Mouse (Mus musculus) right cerebral cortex, postnatal 10 days (tissue): ENCODE data around the gene Aadacl2.

Source experiments
- DNase-seq, 2 experiments: peaks; one replicate each; pipeline ENCODE4 v3.0.0; 2021; ENCODE audit warnings: low spot score in 2 of 2

The Aadacl2 gene

GRCm38 (mm10) chr3:60006443-60006842 is at the start of gene Aadacl2:
Aadacl2 (plus strand) TSS chr3:60006743.
- DNase-seq = no peak

DNA sequence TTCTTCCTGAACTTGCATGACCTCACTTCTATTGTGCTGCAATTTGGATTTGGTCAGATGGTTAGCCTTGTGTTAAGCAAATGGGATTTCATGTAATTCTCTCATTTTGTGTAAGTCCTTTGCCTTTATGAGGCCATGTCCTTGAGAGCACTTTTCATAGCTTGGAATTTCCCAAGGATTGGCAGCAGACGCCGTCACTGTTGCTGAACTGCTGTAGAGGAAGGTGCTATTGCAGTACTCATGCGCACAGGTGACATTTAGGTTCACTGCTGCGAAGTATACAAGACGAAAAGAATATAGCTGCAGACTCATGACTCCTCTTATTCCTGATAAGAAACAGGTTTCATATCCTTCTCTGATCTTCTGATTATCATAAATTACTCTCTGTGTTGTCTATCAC is 35.7 kb upstream of the Aadacl2 start:
- no peak for DNase-seq

- no peak for DNase-seq
These were observed 32.0 kb upstream of the Aadacl2 start for GRCm38 (mm10) chr3:59974591-59974990.

- DNase-seq = no peak
These were observed 2.9 kb upstream of the Aadacl2 start for GRCm38 (mm10) chr3:60003622-60004021.

DNA sequence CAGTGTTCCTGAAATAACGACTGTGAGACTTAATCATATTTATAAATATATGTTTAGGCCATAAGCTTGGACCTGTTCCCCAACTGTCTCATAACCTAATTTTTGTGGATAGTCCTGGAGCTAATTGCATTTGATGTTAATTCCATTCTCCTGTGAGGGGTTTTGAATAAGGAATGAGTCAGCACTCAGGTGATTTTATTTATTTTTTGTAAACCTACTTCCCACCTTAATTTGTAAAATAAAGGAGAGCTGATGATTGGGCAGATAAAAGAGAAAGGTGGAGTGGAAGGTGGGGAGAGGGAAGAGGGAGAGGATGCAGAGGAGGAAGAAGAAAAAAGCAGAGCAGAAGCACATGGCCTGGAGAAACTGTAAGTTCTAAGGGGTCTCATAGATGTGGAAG is 18.9 kb downstream of the Aadacl2 start, which contains the start of gene Aadac:
Gene Aadac, plus strand, starts transcription at position 301 of the 400 bp plus-strand sequence.
- DNase-seq = no peak

- DNase-seq = no peak
These were observed 25.0 kb downstream of the Aadacl2 start for GRCm38 (mm10) chr3:60031511-60031910.

- no peak for DNase-seq
These were observed 39.8 kb downstream of the Aadacl2 start for GRCm38 (mm10) chr3:60046221-60046913.

DNA sequence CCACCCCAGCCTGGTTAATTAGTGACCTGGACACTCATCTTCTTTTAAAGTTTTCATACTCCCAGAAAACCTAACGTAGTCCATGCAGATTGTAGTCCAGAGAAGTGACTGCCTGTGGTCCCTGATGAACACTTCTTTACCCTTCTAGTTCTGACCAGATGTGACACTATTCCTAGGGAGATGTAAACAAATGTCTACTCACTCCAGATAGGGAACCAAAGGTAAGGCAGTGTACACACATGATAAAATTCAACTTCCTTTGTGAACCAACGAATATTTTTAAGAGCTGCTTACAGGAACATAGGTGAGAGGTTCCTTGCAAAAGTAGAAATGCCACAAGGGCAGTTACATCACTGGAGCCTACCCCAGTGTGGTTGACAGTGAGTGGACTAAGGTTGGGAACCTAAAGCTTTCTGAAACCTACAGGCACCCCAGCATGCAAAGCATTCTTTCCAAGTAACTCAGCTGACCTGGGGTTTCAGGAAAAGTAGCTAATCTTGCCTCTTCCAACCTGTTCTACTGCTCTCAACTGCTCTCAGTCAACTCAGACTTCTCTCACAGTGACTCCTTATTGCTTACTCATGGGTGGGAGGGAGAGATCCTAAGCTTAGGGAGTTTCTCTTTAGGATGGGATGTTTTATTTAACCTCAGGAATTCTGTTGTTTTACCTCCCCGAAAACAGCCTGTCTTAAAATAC is 46.8 kb downstream of the Aadacl2 start:
- no peak for DNase-seq

DNA sequence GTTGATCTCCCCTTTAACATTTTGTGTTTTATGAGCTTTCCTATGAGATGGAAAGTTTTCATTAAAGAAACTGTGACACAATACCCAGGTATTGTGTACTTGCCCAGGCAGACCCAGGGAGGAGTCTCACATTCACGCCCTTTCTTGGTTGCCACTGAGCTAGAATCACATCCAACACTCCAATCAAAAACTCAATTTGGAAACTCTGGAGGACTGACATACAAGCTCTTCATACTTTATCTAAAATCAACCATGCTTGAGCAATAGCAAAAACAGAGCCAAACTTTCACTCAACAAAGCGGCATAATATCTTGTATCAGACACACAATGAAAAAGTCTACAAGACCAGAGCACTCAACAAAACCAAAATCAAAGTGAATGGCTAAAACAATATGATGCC is 47.4 kb downstream of the Aadacl2 start:
- DNase-seq = no peak

DNA sequence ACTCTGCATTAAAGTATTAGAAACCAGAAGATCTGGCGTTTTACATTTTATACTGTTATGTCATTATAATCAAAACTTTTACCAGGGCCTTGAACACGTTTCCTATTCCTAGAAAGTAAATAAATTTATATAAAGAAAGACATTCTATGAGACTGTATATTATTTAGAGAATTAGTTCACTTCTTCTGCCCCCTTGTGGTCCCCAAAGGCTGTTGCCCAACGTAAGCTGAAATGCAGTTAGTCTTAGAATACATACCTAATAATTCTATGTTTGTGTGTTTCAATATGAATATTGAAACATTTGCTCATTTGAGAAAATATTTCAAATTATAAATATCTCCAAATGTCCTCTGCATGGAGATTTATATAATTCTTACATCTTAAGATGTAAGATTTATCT is 49.9 kb downstream of the Aadacl2 start:
- peak; percentile 26 to 32 for DNase-seq

DNA sequence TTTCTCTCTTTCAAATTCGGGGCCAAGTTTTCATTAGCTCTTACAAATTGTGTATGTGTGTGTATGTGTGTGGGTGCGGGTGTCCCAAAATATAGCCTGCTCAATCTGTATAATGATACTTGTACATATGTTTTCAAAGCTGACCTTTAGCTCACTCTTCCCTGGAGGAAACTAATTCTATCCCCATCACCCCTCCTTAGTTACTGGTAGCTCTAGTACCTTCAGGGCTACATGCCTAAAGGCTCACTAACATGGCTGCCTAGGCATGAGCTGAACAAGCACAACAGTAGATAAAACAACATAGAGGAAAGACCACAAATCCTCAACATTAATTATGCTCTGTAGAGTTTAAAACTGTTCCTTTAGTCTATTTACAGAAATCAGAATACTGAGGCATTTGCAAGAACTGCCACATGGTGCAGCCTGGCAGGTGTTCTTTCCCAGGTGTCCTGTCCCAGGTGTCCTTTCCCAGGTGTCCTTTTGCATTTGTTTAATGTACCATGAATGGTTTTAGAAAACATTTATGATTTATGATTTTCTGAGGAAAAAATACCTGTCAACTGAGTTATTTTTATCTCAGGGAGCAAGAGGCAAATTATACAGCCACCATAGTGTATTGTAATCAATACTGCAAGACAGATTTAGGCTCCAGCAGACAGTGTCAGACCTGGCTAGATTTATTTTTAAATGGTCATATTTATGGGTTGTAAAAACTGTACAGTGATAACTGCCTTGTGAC is 50.7 kb downstream of the Aadacl2 start:
- DNase-seq = no peak

- DNase-seq = no peak
These were observed 51.2 kb downstream of the Aadacl2 start for GRCm38 (mm10) chr3:60057809-60058082.
